Mouse (Mus musculus) small intestine, adult 2 months (tissue): ENCODE measurements around the gene Maml3.

Experiments used
- CTCF ChIP-seq: fragments of 200-500 bp; IDR thresholded peaks from 2 replicates; pipeline ENCODE4 v1.5.1; 2012; ENCODE audit warnings: low read depth, mild to moderate bottlenecking, control low read depth, inconsistent platforms, low read length, moderate library complexity, mixed read lengths; ENCODE audit not compliant: insufficient replicate concordance, insufficient read length; ENCODE audit errors: extremely low read depth
- POLR2A ChIP-seq: fragments of 200-500 bp; IDR thresholded peaks from 2 replicates; pipeline ENCODE4 v1.6.1; 2012; ENCODE audit warnings: low read depth, mild to moderate bottlenecking, control low read depth, inconsistent platforms, low read length, moderate library complexity

DNA sequence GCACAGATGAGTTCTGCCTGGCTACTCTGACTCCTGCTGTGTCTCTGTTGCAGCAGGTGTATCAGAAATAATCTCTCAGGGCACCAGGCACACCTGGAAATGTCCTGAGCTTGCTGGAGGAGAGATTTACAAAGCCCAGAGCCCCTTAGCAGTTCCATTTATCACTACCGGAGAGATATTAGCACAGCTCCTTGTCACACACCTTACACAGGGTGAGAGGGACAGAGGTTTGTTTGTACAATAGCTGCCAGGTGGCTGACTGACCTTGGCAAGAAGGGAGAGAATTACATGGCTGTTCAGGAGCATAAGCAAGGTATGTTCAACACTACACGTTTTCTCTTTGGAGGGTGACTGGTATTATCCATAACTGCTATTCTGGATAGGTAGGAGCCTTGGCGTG, 409.2 kb downstream of the Maml3 start:
- no peak for TF ChIP-seq CTCF
- TF ChIP-seq POLR2A, result no peak
